19 mouse cellular contexts compared by ENCODE assay signal in genomic region chr2:44817787-44818186, GRCm38 (mm10).
"Had no signal": no experiment of that assay in that cellular context is flagged by ENCODE, and none has a peak within 500 bp of the region (broad histone marks: within the 10 kb centered on the region; RNA-seq: fewer than 3 reads in every experiment).

No protein-coding gene starts in this region.

- H3K4me1 ChIP-seq: intestine, embryonic 15.5 days; liver, embryonic 13.5 days; midbrain, embryonic 12.5 days; midbrain, embryonic 15.5 days; neural tube, embryonic 13.5 days had no signal

- H3K27me3 ChIP-seq: intestine, embryonic 15.5 days; liver, embryonic 13.5 days; midbrain, embryonic 12.5 days; midbrain, embryonic 15.5 days; neural tube, embryonic 13.5 days had no signal

- H3K4me3 ChIP-seq: intestine, embryonic 15.5 days; layer of hippocampus, adult 2 months; liver, embryonic 13.5 days; midbrain, embryonic 12.5 days; midbrain, embryonic 15.5 days; myocyte; neural tube, embryonic 13.5 days had no signal

- H3K36me3 ChIP-seq: intestine, embryonic 15.5 days; liver, embryonic 13.5 days; midbrain, embryonic 12.5 days; midbrain, embryonic 15.5 days; neural tube, embryonic 13.5 days had no signal

- ATAC-seq: intestine, embryonic 15.5 days; lung, postnatal 0 days; midbrain, embryonic 15.5 days had no signal

- H3K9ac ChIP-seq: intestine, embryonic 15.5 days; liver, embryonic 13.5 days; lung, embryonic 14.5 days; midbrain, embryonic 12.5 days; midbrain, embryonic 15.5 days; neural tube, embryonic 13.5 days had no signal

- H3K9me3 ChIP-seq: intestine, embryonic 15.5 days; liver, embryonic 13.5 days; midbrain, embryonic 12.5 days; midbrain, embryonic 15.5 days; neural tube, embryonic 13.5 days had no signal

- DNase-seq: kidney, adult 2 months; kidney, postnatal 25 days; layer of hippocampus, adult 9-11 months; liver, embryonic 13.5 days; lung, embryonic 14.5 days; right cerebral cortex, postnatal 25 days; spleen, adult 18-20 months; thymus, adult 2 months; thymus, postnatal 14 days; thymus, postnatal 4 days had no signal

- H3K4me2 ChIP-seq: intestine, embryonic 15.5 days; liver, embryonic 13.5 days; lung, embryonic 14.5 days; midbrain, embryonic 12.5 days; midbrain, embryonic 15.5 days; neural tube, embryonic 13.5 days had no signal

- H3K27ac ChIP-seq: intestine, embryonic 15.5 days; kidney, postnatal 0 days; layer of hippocampus, adult 2 months; liver, embryonic 13.5 days; macrophage; midbrain, embryonic 12.5 days; midbrain, embryonic 15.5 days; neural tube, embryonic 13.5 days had no signal
